Mouse (Mus musculus): ENCODE data around the gene Pigv. TPM values are rescaled to one million over a fixed set of nuclear protein-coding genes. Genes with fewer than 3 reads are reported as not detected.

The Pigv gene
- total and polyA plus RNA-seq, 3 experiments: 7.9 to 12.0 TPM; not detected in 1

- TF ChIP-seq SIN3A (IDR thresholded peaks at IDR 0.05; ENCODE audit: low read length): peak; percentile 34; the same call in 1 of the 2 replicates
- no peak for TF ChIP-seq E2F4 (IDR thresholded peaks at IDR 0.05; ENCODE audit: borderline replicate concordance, low read depth, low read length)
- TF ChIP-seq HCFC1 (IDR thresholded peaks at IDR 0.05; ENCODE audit: low read depth, low read length): peak; percentile 27; the same call in 1 of the 2 replicates
- TF ChIP-seq USF2 (IDR thresholded peaks at IDR 0.05; ENCODE audit: borderline replicate concordance in 1 of 2, insufficient read depth in 1 of 2, low read depth in 1 of 2, low read length in 2 of 2): no peak
- peak; percentile 35; the same call in 1 of the 2 replicates for TF ChIP-seq ETS1 (IDR thresholded peaks at IDR 0.05; ENCODE audit: low read depth, low read length)
- TF ChIP-seq GATA1 (IDR thresholded peaks at IDR 0.05; ENCODE audit: low read depth, low read length): no peak
- TF ChIP-seq TAL1 (IDR thresholded peaks at IDR 0.05; ENCODE audit: low read length): no peak
- no peak for TF ChIP-seq SMC3 (IDR thresholded peaks at IDR 0.05; ENCODE audit: low read depth, low read length)
- TF ChIP-seq BHLHE40 (IDR thresholded peaks at IDR 0.05; ENCODE audit: borderline replicate concordance, low read depth, low read length): no peak
- no peak for TF ChIP-seq ZNF384 (IDR thresholded peaks at IDR 0.05; ENCODE audit: low read depth, low read length)
Measured at GRCm38 (mm10) chr4:133659497-133660192, 12.8 kb downstream of the Pigv start (continued).

- no peak for DNase-seq (ENCODE audit: low read depth, low spot score)
- H3K4me1 ChIP-seq (ENCODE audit: control insufficient read depth in 1 of 2, insufficient read depth in 2 of 2, low read length in 2 of 2): peaks cover 2 to 18% of the 10 kb centered on the region in 2 experiments; a peak in 3 of 4 replicates
- H3K79me2 ChIP-seq (ENCODE audit: control insufficient read depth, insufficient read depth, low read length, poor library complexity): no peaks in the 10 kb centered on the region; the same call in 1 of the 2 replicates
- TF ChIP-seq GABPA (IDR thresholded peaks at IDR 0.05; ENCODE audit: low read depth, low read length): no peak
- TF ChIP-seq NRF1 (IDR thresholded peaks at IDR 0.05; ENCODE audit: insufficient read depth, low read depth, low read length, poor library complexity, severe bottlenecking): no peak
- no peak for TF ChIP-seq ZNF384 (IDR thresholded peaks at IDR 0.05; ENCODE audit: low read depth, low read length)
- TF ChIP-seq ZC3H11A (IDR thresholded peaks at IDR 0.05; ENCODE audit: low read depth, low read length): no peak
- no peak for TF ChIP-seq MAZ (IDR thresholded peaks at IDR 0.05; ENCODE audit: low read depth, low read length)
- TF ChIP-seq MEF2A (IDR thresholded peaks at IDR 0.05; ENCODE audit: extremely low read depth, insufficient replicate concordance, low read depth, low read length, poor library complexity, severe bottlenecking): no peak
- TF ChIP-seq MYC (IDR thresholded peaks at IDR 0.05; ENCODE audit: low read depth, low read length): no peak
- no peak for TF ChIP-seq CHD1 (IDR thresholded peaks at IDR 0.05; ENCODE audit: low read depth, low read length)
- no peak for TF ChIP-seq SMC3 (IDR thresholded peaks at IDR 0.05; ENCODE audit: low read depth, low read length)
- TF ChIP-seq CTCF (IDR thresholded peaks at IDR 0.05 in 2 of 3, conservative IDR thresholded peaks at IDR 0.05 in 1 of 3; ENCODE audit: control insufficient read depth in 1 of 3, insufficient read depth in 1 of 3, low read depth in 2 of 3, low read length in 3 of 3, poor library complexity in 1 of 3, severe bottlenecking in 1 of 3): no peak
- no peak for TF ChIP-seq KAT2A (conservative IDR thresholded peaks at IDR 0.05; ENCODE audit: low read depth, low read length)
- no peak for TF ChIP-seq POLR2AphosphoS2 (IDR thresholded peaks at IDR 0.05; ENCODE audit: low read length)
- no peak for TF ChIP-seq MXI1 (IDR thresholded peaks at IDR 0.05; ENCODE audit: low read depth, low read length)
- TF ChIP-seq ZKSCAN1 (IDR thresholded peaks at IDR 0.05; ENCODE audit: low read depth, low read length): no peak
- H3K9ac ChIP-seq (ENCODE audit: control insufficient read depth, low read depth, low read length, poor library complexity, severe bottlenecking): no peak overlapping the region
- peaks cover 0 to 2% of the 10 kb centered on the region in 2 experiments; a peak in 2 of 4 replicates for H3K36me3 ChIP-seq (ENCODE audit: control insufficient read depth in 1 of 2, insufficient read depth in 2 of 2, low read length in 2 of 2)
- H3K4me3 ChIP-seq (ENCODE audit: control insufficient read depth in 1 of 2, insufficient read depth in 1 of 2, low read depth in 2 of 2, low read length in 2 of 2): no peak overlapping the region
- no peaks in the 10 kb centered on the region for H3K9me3 ChIP-seq (replicated peaks; ENCODE audit: insufficient read depth, low read length)
- no peaks in the 10 kb centered on the region for H3K27me3 ChIP-seq (ENCODE audit: control insufficient read depth in 1 of 2, insufficient read depth in 2 of 2, low read length in 2 of 2)
- no peak overlapping the region for H3K27ac ChIP-seq (ENCODE audit: control insufficient read depth, low read depth, low read length)
Measured at GRCm38 (mm10) chr4:133658729-133659128, 13.7 kb downstream of the Pigv start.
